Mouse (Mus musculus): ENCODE data around the gene Fga. TPM values are rescaled to one million over a fixed set of nuclear protein-coding genes. Genes with fewer than 3 reads are reported as not detected.

The Fga gene
- polyA plus RNA-seq, 1 experiment from 2014 or later, result not detected

DNA sequence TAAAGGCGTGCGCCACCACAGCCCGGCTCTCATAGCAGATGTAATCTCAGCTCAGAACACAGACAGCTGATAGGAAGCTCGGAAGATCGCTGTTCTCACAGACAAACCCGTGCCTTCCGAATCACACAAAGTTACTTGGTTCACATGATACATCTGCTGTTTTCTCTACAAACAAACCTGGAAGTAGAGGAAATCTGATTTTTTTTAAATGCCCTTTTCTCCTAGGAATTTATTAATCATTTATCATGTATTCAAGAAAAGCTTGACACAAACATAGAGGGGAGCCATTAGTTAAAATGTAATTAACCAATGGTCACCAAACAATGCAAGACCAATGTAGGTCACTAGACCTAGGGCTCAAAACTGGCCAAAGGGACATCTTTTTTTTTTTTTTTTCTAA lies 21.1 kb upstream of the Fga start:
- Histone ChIP-seq H3K9me3 (no peaks in the 10 kb centered on the region), H3K27me3 (no peaks in the 10 kb centered on the region), H3K4me2 (no peak overlapping the region), H3K9ac (no peak overlapping the region), H3K4me1 (replicated peaks) (no peaks in the 10 kb centered on the region), H3K36me3 (no peaks in the 10 kb centered on the region), H3K27ac (no peak overlapping the region), H3K4me3 (no peak overlapping the region)
- WGBS, result 94% methylated on average over 7 of the region's 7 CpGs
- no peak for ATAC-seq (ENCODE audit: low FRiP score)

DNA sequence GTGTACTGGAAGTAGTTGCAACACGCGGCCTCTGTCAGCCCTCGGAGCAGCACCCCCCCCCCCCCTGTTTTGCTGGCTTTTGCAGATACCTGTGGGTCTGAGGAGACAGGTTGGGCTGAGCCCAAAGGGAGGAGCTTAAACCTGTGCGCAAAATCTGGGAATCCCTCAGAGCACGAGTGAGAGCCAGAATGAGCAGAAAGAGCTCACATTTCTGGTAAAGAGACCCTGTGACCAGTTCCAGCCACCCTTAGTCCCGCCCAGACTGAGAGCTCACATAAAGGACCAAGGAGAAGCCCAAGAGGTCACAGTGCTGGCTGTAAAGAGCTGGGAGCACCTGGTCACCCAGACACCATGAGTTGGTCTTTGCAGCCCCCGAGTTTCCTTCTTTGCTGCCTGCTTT lies 18.3 kb upstream of the Fga start, which contains the start of gene Fgg:
Gene Fgg, plus strand, starts transcription at position 168 of the 400 bp plus-strand sequence.
- ATAC-seq (ENCODE audit: low FRiP score), result no peak
- no peak within 1 kb of the TSS for H3K4me3 ChIP-seq
- H3K4me2 ChIP-seq, result no peak within 1 kb of the TSS
- no peaks in the 10 kb centered on the region for H3K9me3 ChIP-seq
- H3K4me1 ChIP-seq (replicated peaks), result no peaks in the 10 kb centered on the region
- 56% methylated on average over 7 of the region's 7 CpGs for WGBS
- no peaks in the 10 kb centered on the region for H3K27me3 ChIP-seq
- H3K9ac ChIP-seq, result no peak within 1 kb of the TSS
- no peak within 1 kb of the TSS for H3K27ac ChIP-seq
- no peaks in the 10 kb centered on the region for H3K36me3 ChIP-seq

DNA sequence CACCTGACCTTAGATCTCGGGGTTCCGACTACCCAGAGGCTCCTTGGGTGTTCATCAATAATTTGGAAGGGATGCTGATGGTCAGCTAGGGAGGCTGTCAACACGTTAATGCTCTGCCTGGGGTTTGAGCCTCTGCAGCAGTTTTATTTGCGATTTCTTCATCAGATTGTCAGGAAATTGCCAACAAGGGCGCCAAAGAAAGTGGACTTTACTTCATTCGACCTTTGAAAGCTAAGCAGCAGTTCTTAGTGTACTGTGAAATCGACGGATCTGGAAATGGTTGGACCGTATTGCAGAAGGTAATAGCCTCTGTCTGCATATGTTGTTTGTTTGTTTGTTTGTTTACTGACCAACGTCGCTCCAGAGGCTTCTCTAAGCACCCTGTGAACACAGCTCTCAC lies 15.6 kb upstream of the Fga start:
- Histone ChIP-seq H3K27ac (no peak overlapping the region), H3K36me3 (no peaks in the 10 kb centered on the region), H3K9me3 (no peaks in the 10 kb centered on the region), H3K9ac (no peak overlapping the region), H3K4me3 (no peak overlapping the region), H3K4me1 (replicated peaks) (no peaks in the 10 kb centered on the region), H3K4me2 (no peak overlapping the region), H3K27me3 (no peaks in the 10 kb centered on the region)
- no peak for ATAC-seq (ENCODE audit: low FRiP score)
- WGBS, result 86% methylated on average over 11 of the region's 11 CpGs

DNA sequence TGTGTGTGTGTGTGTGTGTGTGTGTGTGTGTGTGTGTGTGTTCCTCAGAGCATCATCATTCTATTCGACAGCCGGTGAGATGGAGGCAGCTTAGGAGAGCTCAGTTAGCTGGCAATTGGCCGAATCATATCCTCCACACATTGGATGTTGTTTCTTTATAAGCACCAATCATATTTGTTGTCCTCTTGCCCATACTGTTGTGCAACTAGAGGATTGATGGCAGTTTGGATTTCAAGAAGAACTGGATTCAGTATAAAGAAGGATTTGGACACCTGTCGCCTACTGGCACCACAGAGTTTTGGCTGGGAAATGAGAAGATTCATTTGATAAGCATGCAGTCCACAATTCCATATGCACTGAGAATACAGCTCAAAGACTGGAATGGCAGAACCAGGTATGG lies 14.7 kb upstream of the Fga start:
- Histone ChIP-seq H3K4me1 (replicated peaks) (no peaks in the 10 kb centered on the region), H3K27ac (no peak overlapping the region), H3K27me3 (no peaks in the 10 kb centered on the region), H3K9me3 (no peaks in the 10 kb centered on the region), H3K4me3 (no peak overlapping the region), H3K36me3 (no peaks in the 10 kb centered on the region), H3K9ac (no peak overlapping the region), H3K4me2 (no peak overlapping the region)
- no peak for ATAC-seq (ENCODE audit: low FRiP score)
- over 99% methylated on average over 4 of the region's 4 CpGs for WGBS

DNA sequence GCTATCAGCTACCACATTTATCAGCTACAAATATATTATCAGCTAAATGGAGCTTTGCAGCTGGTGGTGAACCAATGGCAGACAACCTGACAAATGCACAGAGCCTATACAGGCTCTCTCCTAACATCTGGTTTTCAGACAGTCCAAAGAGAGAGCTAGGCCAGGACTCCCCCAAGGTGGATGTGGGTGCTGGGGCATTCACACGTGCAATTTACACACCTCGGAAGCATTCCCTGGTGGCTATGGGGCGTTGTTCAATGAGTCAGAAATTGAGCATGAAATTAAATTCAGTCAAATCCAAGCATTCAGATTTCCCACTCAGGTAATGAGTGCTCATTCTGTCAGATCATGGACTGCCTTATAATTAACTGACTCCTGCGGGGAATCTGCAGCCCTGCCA lies 14.3 kb upstream of the Fga start:
- no peak overlapping the region for H3K4me2 ChIP-seq
- no peaks in the 10 kb centered on the region for H3K9me3 ChIP-seq
- H3K4me3 ChIP-seq, result no peak overlapping the region
- no peaks in the 10 kb centered on the region for H3K27me3 ChIP-seq
- no peak overlapping the region for H3K9ac ChIP-seq
- no peak for ATAC-seq (ENCODE audit: low FRiP score)
- peak overlapping the region; percentile 35; the same call in 1 of the 2 replicates for H3K27ac ChIP-seq
- no peaks in the 10 kb centered on the region for H3K4me1 ChIP-seq (replicated peaks)
- 66% methylated on average over 4 of the region's 4 CpGs for WGBS
- H3K36me3 ChIP-seq, result no peaks in the 10 kb centered on the region

DNA sequence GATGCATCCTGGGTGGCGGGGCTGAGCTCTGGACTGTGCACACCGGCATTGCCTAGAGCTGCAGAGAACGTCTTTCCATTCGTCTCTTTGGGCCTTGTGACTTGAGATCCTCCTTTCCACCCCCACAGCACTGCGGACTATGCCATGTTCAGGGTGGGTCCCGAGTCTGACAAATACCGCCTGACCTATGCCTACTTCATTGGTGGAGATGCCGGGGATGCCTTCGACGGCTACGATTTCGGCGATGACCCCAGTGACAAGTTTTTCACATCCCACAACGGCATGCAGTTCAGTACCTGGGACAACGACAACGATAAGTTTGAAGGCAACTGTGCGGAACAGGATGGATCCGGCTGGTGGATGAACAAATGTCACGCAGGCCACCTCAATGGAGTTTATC lies 13.2 kb upstream of the Fga start:
- no peak overlapping the region for H3K4me3 ChIP-seq
- no peak overlapping the region for H3K9ac ChIP-seq
- H3K4me2 ChIP-seq, result no peak overlapping the region
- no peaks in the 10 kb centered on the region for H3K9me3 ChIP-seq
- H3K36me3 ChIP-seq, result no peaks in the 10 kb centered on the region
- H3K27ac ChIP-seq, result no peak overlapping the region
- 89% methylated on average over 19 of the region's 19 CpGs for WGBS
- ATAC-seq (ENCODE audit: low FRiP score), result no peak
- H3K27me3 ChIP-seq, result no peaks in the 10 kb centered on the region
- H3K4me1 ChIP-seq (replicated peaks), result no peaks in the 10 kb centered on the region

DNA sequence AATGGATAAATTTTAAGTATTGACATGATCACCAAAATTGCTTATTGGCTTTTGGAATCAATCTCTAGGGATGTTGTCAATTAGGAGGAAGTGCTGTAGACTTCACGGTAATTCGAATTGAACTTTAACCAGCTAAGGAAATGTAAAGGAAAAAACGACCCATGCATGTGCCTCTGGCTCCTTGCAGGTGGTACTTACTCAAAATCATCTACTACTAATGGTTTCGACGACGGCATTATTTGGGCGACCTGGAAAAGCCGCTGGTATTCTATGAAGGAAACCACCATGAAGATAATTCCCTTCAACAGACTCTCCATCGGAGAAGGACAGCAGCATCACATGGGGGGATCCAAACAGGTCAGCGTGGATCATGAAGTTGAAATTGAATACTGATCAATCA lies 11.9 kb upstream of the Fga start:
- Histone ChIP-seq H3K9me3 (no peaks in the 10 kb centered on the region), H3K4me1 (replicated peaks) (no peaks in the 10 kb centered on the region), H3K27me3 (no peaks in the 10 kb centered on the region), H3K27ac (no peak overlapping the region), H3K9ac (no peak overlapping the region), H3K4me2 (no peak overlapping the region), H3K4me3 (no peak overlapping the region), H3K36me3 (no peaks in the 10 kb centered on the region)
- WGBS, result 89% methylated on average over 10 of the region's 10 CpGs
- no peak for ATAC-seq (ENCODE audit: low FRiP score)

DNA sequence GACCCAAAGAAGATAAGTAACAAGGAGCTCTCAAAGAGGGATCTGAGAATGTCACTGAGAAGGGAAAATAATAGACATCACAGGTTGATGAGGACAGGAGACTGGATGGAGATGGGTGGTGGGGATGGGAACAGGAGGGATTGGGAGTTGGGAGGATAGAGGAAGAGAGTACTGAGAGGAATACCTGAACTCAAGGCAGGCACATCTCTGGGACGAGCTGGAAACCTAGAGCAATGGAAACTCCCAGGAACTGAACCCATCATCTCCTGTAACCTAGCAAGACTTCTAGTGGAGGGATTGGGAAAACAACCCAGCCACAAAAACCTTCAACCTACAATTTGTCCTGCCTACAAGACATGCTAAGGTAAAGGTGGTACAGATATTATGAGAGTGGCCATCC lies 9.6 kb upstream of the Fga start:
- Histone ChIP-seq H3K4me3 (no peak overlapping the region), H3K27ac (no peak overlapping the region), H3K4me1 (replicated peaks) (no peaks in the 10 kb centered on the region), H3K27me3 (no peaks in the 10 kb centered on the region), H3K4me2 (no peak overlapping the region), H3K36me3 (no peaks in the 10 kb centered on the region), H3K9ac (no peak overlapping the region), H3K9me3 (no peaks in the 10 kb centered on the region)
- no peak for ATAC-seq (ENCODE audit: low FRiP score)
- WGBS, result 100% methylated on average over 1 of the region's 1 CpGs

DNA sequence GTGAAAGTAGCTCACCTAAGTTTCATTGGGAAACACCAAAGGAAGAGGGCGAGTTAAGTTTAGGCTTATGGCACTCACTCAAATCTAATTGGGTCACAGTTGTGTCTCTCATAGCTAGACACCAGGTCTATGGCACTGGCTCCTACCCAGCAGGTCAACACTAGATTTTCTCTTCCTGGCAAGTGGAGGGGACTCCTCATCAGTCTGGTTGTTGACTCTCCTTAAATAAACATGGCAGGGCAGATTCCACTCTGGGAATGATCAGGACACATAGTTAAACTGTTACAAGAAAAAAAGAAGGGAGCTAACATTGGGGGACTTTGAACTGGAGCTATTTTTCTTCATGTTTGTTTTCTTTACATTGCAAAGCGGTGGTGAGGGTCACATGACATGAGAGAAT lies 5.5 kb upstream of the Fga start:
- ATAC-seq (ENCODE audit: low FRiP score), result no peak
- Histone ChIP-seq H3K4me2 (no peak overlapping the region), H3K9ac (no peak overlapping the region), H3K4me1 (replicated peaks) (no peaks in the 10 kb centered on the region), H3K27me3 (no peaks in the 10 kb centered on the region), H3K4me3 (no peak overlapping the region), H3K36me3 (no peaks in the 10 kb centered on the region), H3K9me3 (no peaks in the 10 kb centered on the region), H3K27ac (no peak overlapping the region)
- WGBS, result 92% methylated on average over 2 of the region's 2 CpGs

DNA sequence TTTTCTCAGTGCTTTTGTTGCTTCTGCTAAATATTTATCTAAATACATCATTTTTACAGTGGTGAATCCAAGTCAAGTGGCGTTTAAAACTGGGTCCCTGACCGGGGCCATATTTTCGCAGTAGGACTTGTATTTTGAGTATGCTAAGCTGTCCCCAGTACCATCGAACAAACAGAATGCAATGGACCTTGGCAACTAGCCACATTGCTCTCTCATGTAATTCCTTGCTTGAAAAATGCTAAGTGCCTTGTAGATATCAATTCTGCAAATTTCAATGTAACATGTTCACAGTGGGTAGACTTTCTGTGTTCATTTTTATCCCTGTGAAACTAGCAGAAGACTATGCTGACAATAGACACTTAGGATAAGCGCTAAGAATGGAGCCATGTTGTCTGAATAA lies 4.7 kb upstream of the Fga start:
- Histone ChIP-seq H3K4me2 (no peak overlapping the region), H3K9ac (no peak overlapping the region)
- 95% methylated on average over 5 of the region's 5 CpGs for WGBS

DNA sequence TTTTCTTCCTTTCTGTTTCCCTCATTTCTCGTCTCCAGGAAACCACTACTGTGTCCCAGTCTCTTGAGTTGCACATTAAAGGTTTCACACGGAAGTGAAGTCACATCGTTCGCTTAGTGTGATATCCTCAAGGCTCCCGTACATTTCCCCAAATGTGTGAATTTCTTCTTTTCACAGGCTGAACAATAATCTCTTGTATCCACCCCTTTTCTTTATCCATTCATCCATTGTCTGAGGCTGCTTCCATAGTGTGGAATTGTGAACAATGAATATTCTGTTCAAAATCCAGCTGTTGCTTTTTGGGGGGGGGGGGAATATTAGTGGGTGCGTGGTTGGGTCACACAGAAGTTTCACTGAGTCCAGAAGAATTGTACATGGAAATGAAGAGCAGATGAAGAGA lies 840 bp upstream of the Fga start:
- Histone ChIP-seq H3K4me3 (no peak overlapping the region), H3K9me3 (no peaks in the 10 kb centered on the region), H3K9ac (no peak overlapping the region), H3K4me2 (no peak overlapping the region), H3K27ac (no peak overlapping the region), H3K4me1 (replicated peaks) (no peaks in the 10 kb centered on the region), H3K27me3 (no peaks in the 10 kb centered on the region), H3K36me3 (no peaks in the 10 kb centered on the region)
- WGBS, result 62% methylated on average over 6 of the region's 6 CpGs
- ATAC-seq (ENCODE audit: low FRiP score), result no peak

More for the DNA sequence above, 4.7 kb upstream of the Fga start:
- H3K36me3 ChIP-seq, result no peaks in the 10 kb centered on the region
- no peaks in the 10 kb centered on the region for H3K27me3 ChIP-seq
- no peak overlapping the region for H3K27ac ChIP-seq
- no peak for ATAC-seq (ENCODE audit: low FRiP score)
- no peak overlapping the region for H3K4me3 ChIP-seq
- no peaks in the 10 kb centered on the region for H3K4me1 ChIP-seq (replicated peaks)
- no peaks in the 10 kb centered on the region for H3K9me3 ChIP-seq

DNA sequence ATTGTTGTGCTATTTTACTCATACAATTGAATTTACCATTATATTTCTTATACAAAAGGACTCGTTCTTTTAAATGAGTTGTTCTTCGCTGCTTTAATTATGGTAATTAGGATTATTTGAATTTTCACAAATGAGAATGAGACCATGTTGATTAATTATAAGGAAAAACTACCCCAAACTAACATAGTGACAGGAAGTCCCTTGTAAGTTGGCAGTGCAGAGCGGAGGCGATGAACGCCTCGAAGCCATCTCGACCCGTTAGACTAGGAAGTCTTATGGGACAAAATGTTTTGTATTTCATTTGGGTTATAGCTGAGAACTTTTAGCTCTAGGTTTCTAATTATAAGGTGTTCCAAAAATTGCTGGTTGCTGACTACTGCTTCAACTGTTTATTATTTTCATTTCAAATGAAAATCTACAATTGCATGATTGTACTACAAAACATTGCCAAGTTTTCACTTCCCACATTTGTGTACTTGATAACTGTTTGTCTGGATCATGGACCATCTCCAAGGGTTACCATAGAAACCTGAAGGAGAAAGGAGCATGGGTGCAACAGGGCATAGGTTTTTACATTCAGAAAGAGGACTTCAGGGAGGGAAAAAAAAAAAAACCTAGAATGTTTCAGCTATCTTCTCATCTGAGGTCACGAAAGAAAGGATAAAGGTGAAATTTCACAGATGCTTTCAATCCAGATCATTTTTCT lies 1.8 kb downstream of the Fga start:
- Histone ChIP-seq H3K4me3 (no peak overlapping the region), H3K9ac (no peak overlapping the region), H3K27me3 (no peaks in the 10 kb centered on the region), H3K36me3 (no peaks in the 10 kb centered on the region), H3K9me3 (no peaks in the 10 kb centered on the region), H3K4me2 (no peak overlapping the region), H3K27ac (no peak overlapping the region), H3K4me1 (replicated peaks) (0 out of 2 replicates have a peak, but pooled peaks cover under 1% of the 10 kb centered on the region)
- 87% methylated on average over 9 of the region's 9 CpGs for WGBS
- ATAC-seq (ENCODE audit: low FRiP score), result no peak

DNA sequence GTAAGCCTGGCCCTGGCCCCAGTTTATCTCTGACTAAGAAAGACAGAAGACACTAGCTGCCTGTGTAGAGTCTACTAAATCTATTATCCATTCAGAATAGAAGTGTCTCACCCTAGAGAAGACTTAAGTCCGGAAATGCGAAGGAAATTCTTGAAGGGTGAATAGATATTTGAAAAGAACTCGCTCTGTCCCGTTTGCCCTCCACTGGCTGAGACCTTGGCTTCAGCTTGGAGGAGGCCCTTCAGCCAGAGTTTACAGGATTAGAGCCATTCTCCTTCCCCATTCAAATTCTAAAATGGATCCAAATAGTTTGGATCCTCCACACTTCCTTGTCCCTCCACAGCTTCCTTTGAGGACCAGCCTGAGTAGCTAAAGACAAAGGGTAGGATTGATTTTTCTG lies 4.5 kb downstream of the Fga start:
- Histone ChIP-seq H3K27ac (no peak overlapping the region), H3K36me3 (no peaks in the 10 kb centered on the region)
- no peak for ATAC-seq (ENCODE audit: low FRiP score)

More for the DNA sequence above, 4.5 kb downstream of the Fga start:
- 86% methylated on average over 4 of the region's 4 CpGs for WGBS
- H3K27me3 ChIP-seq, result no peaks in the 10 kb centered on the region
- H3K4me1 ChIP-seq (replicated peaks), result peaks cover 6% of the 10 kb centered on the region; the same call in 1 of the 2 replicates
- no peak overlapping the region for H3K9ac ChIP-seq
- no peaks in the 10 kb centered on the region for H3K9me3 ChIP-seq
- H3K4me2 ChIP-seq, result no peak overlapping the region
- no peak overlapping the region for H3K4me3 ChIP-seq

All from hindbrain, embryonic 13.5 days (tissue).